Mouse (Mus musculus) olfactory bulb, adult 2 months (tissue): Measurements from ENCODE around the gene Dlgap1. TPM values are rescaled to one million over a fixed set of nuclear protein-coding genes. Genes with fewer than 3 reads are reported as not detected.

Experiments used
- H3K27ac ChIP-seq: fragments of 200-500 bp; 2 replicates; pipeline ENCODE4 v1.5.1; 2012; ENCODE audit warnings: low read depth, low read length; ENCODE audit not compliant: insufficient read depth
- H3K4me1 ChIP-seq: fragments of 200-500 bp; 2 replicates; pipeline ENCODE4 v1.6.1; 2012; ENCODE audit warnings: low read length; ENCODE audit not compliant: control insufficient read depth, insufficient read depth
- H3K4me3 ChIP-seq: fragments of 200-500 bp; 2 replicates; pipeline ENCODE4 v1.5.1; 2012; ENCODE audit warnings: mild to moderate bottlenecking, low read depth, low read length, moderate library complexity; ENCODE audit not compliant: insufficient read depth
- CTCF ChIP-seq: fragments of 200-500 bp; IDR thresholded peaks from 2 replicates; pipeline ENCODE4 v1.5.1; 2012; ENCODE audit warnings: low read depth, mild to moderate bottlenecking, low read length, moderate library complexity; ENCODE audit not compliant: insufficient read depth
- POLR2A ChIP-seq: fragments of 200-500 bp; IDR thresholded peaks from 2 replicates; pipeline ENCODE4 v1.6.1; 2012; ENCODE audit warnings: mild to moderate bottlenecking, low read depth, low read length, moderate library complexity; ENCODE audit not compliant: insufficient read depth
- WGBS: fragments of 180-500 bp; shearing (Covaris S2); methylation state at CpG from one replicate; pipeline ENCODE4 v1.1.7; 2018; 5-methylcytosine and 5-hydroxymethylcytosine counted together
- polyA plus RNA-seq: library from polyadenylated mRNA; stranded (reverse); fragments of >200 nt; gene quantifications from 2 replicates; pipeline ENCODE4 v1.2.4, GENCODE M21; 2012; ENCODE audit warnings: low replicate concordance; ENCODE audit not compliant: missing spikeins, insufficient read depth, insufficient read length

The Dlgap1 gene
- polyA plus RNA-seq, 1 experiment = 117 TPM

DNA sequence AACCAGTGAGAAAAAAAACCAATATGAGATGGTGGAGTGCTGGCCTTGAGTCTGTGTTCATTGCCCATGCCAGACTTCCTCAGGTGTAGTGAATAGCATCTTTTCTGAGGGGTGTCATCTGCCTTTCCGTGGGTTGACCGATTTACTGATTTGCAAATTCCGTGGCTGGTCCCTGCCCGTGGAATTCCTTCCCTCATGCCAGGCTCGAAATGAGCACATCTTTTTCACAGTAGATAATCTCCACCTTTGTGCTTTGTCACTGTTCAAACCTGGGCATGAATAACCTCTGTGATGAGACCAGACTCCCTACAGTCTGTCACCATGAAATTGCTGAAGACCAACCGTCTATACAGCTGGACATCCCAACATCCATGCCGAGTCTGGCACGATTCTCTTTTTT is 493.4 kb downstream of the Dlgap1 start:
- TF ChIP-seq CTCF (no peak), POLR2A (no peak)
- WGBS = 69% methylated on average over 8 of the region's 8 CpGs
- H3K4me3 ChIP-seq = no peak overlapping the region
- H3K27ac ChIP-seq = peak overlapping the region; percentile 49
- H3K4me1 ChIP-seq = peaks cover 8% of the 10 kb centered on the region

DNA sequence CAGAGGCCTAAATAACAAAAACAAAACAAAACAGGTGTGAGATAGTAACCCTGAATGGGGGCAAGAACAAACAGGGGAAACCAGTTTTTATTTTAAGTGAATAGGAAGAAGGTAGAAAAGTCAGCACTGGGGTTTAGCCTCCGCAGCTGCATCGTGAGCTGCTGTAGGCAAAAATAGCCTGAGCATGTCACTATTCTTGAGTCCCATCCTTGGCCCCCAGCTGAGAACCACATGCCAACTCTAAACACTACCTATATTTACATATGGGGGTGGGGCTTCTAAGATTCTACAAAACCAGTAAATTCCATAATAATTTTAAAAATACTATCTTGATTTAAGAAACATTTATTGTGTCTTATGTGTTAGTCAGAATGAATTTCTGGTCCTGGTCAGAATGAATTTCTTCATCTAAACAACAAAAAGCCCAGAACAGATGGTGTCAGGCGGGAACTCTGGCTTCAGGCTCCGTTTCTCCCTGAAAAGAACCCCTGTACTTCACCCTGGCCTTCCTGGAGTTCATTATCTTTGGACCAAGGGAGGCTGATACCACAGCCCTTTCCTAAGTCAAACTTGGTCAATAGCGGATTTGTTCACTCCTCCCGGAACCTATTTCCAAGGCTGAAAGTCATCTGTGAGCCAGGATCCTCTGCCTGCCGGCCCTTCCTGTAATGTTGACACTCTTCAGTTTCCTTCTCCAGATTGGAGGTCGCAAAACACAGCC is 494.1 kb downstream of the Dlgap1 start:
- Histone ChIP-seq H3K4me3 (no peak overlapping the region), H3K4me1 (peaks cover 8% of the 10 kb centered on the region), H3K27ac (peak overlapping the region; percentile 44)
- WGBS = 51% methylated on average over 8 of the region's 8 CpGs
- TF ChIP-seq CTCF = no peak
- no peak for TF ChIP-seq POLR2A

DNA sequence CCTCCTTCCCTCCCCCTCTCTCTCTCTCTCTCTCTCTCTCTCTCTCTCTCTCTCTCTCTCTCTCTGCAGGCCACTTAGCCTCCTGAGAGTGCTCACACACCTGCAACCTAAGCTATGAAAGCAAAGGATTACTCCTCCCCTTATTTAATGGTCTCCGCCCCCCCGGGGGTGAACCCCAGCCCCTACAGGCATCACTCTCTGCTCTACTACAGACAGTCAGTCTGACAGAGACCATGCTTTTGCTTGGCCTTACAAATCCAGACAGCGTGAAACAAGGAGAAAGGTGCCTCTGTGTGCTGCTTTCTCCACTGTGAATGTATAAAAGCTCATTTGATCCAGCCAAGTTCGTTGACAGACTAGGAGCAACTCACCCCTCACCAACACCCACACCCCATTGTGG is 497.5 kb downstream of the Dlgap1 start:
- H3K4me3 ChIP-seq = no peak overlapping the region
- peaks cover 14% of the 10 kb centered on the region for H3K4me1 ChIP-seq
- TF ChIP-seq POLR2A (no peak), CTCF (no peak)
- no peak overlapping the region for H3K27ac ChIP-seq
- 37% methylated on average over 4 of the region's 4 CpGs for WGBS

DNA sequence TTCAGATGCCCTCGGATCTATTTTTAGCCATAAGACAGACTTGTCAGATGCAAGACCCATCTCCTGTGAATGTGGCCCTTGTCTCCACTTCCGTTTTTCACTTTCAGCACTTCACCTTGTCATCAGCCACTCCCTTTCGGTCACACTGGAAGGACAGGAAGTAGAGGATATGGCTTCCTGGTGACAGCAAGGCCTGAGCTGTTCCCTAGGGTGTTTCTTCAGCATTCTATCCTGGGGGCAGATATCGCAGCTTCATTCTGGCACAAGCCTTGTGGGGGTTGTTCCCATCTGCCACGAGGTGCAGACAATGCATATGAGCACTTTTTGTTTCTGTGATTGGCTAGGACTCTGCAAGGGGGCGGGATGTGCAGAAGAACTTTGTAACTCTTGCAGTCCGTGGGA is 502.1 kb downstream of the Dlgap1 start:
- WGBS = 64% methylated on average over 7 of the region's 7 CpGs
- TF ChIP-seq CTCF = no peak
- TF ChIP-seq POLR2A = no peak
- Histone ChIP-seq H3K4me1 (peaks cover 8% of the 10 kb centered on the region), H3K27ac (no peak overlapping the region; the same call in 1 of the 2 replicates), H3K4me3 (no peak overlapping the region)

DNA sequence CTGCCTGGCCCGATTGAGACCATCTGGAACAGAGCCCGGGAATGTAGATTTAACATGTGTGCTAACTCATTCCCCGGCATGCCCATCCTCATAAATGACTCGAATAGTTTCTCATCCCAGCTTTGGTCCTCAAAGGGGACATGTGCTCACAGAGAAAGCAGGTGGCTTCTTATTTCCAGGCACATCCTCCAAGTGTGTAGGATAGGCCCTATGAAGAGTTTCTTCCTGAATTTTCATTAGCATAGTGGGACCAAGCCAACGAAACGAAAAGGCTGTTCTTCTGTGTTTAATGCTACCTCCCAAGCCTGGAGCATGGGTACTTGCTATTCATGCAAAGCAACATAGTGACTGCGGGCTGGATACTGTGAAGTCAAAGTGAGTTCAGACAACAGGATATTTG is 503.3 kb downstream of the Dlgap1 start:
- H3K4me1 ChIP-seq = peaks cover 6% of the 10 kb centered on the region
- TF ChIP-seq POLR2A (no peak), CTCF (no peak)
- WGBS = 58% methylated on average over 7 of the region's 7 CpGs
- H3K27ac ChIP-seq = no peak overlapping the region
- H3K4me3 ChIP-seq = no peak overlapping the region

DNA sequence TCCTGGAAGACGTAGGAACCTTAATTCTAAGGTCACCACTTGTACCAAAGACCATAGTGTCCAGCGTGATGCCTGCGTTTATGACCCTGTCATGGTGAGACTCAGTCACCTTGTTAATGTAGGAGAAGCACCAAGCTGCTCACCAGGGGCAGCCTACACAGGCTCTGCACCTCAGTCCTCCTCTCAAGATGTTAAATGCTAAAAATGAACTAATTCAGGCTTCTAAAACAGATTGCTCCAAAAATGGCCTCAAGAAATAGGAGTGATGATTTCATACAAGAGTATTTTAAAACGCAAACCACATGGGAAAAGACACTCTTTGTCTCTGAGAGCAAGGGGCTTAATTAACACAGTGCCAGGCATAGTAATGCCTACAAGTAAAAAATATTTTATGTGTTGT is 505.0 kb downstream of the Dlgap1 start:
- TF ChIP-seq POLR2A (no peak), CTCF (no peak)
- Histone ChIP-seq H3K4me3 (no peak overlapping the region), H3K4me1 (peaks cover 4% of the 10 kb centered on the region), H3K27ac (0 out of 2 replicates have a peak overlapping the region, but pooled peaks have one; percentile 12)
- WGBS = 67% methylated on average over 4 of the region's 4 CpGs

DNA sequence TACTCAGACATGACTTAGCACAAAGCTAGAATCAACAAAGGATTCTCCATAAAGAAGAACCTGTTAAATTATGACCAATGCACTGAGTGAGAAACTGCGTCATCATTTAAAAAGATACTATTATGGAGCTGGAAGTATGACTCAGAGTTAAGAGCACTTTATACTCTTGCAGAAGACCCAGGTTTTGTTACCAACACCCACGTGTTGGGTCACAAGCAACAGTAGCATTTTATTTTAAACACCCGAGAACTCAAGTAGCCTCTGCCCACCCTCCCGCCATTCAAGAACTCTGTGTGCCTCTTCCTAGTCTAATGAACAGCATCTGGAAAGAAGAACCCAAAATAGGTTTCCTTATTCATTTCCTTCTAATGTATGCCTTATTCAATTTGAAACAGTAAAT is 514.8 kb downstream of the Dlgap1 start:
- TF ChIP-seq POLR2A (no peak), CTCF (no peak)
- 36% methylated on average over 4 of the region's 4 CpGs for WGBS
- no peak overlapping the region for H3K27ac ChIP-seq
- no peak overlapping the region for H3K4me3 ChIP-seq
- peaks cover 6% of the 10 kb centered on the region for H3K4me1 ChIP-seq

DNA sequence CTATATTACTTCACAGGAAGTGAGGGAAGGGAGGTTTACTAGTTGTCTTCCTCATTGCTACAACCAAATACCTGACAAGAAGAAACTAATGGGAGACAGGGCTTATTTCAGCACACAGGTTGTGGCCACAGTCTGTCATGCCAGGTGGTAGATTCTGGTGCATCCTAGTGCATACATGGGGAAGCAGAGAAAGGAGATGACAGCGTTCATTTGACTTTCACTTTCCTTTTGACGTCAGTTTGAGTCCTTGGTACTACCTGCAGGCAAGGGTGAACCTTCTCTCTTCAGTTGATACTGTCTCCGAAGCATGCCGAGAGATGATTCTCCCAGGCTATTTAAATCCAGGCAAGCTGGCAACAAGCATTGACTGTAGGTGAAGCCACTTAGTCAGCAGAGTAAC is 516.8 kb downstream of the Dlgap1 start:
- H3K27ac ChIP-seq = peak overlapping the region; percentile 27; the same call in 1 of the 2 replicates
- no peak for TF ChIP-seq CTCF
- no peak overlapping the region for H3K4me3 ChIP-seq
- H3K4me1 ChIP-seq = peaks cover 10% of the 10 kb centered on the region
- 68% methylated on average over 4 of the region's 4 CpGs for WGBS

DNA sequence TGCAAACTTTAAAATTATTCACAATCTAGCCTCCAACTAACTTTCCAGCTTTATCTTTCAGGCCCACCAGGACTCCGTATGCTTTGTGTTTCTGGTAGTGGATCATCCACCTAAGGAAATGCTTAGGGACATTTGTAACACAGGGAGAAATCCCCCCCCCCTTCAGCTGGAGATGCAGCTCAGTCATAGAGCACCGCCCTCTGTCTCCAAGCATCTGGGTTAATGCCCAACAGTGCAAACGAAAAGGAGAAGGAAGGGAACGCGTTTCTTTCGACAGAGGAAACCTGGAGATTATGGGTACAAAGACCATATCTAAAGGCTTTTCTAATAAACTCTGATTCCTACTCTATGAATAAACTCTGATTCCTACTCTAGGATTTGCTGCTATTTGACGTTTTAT is 517.4 kb downstream of the Dlgap1 start:
- Histone ChIP-seq H3K4me1 (peaks cover 10% of the 10 kb centered on the region), H3K27ac (0 out of 2 replicates have a peak overlapping the region, but pooled peaks have one; percentile 21), H3K4me3 (no peak overlapping the region)
- WGBS = 39% methylated on average over 7 of the region's 7 CpGs
- TF ChIP-seq CTCF (no peak), POLR2A (no peak)
